Mouse (Mus musculus): Measurements from ENCODE around the gene Cfp.
A peak's percentile ranks its signal among the peaks of the same experiment; 100 is the strongest.

Cfp gene

DNA sequence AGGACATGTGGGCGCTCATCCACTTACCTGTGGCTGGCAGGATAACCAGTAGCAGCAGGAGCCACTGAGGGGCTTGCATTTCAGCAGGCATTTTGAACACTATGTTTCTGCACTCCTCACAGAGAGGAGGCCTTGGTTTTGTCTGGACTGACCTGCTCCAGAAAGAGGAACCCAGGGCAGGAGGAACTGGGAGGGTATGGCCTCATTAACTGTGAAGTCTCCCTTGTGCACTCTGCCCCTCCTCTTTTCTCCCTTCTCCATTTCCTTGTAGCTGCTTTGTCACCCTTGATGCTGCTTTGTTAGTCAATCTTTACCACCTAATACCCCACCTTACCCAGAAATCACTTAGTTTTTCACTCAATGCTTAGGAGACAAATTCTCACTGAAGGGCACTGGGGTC, at the start of gene Cfp:
Cfp (minus strand) TSS at position 192 of the 400 bp plus-strand sequence.
- no peak for DNase-seq (ENCODE audit: extremely low spot score)

DNA sequence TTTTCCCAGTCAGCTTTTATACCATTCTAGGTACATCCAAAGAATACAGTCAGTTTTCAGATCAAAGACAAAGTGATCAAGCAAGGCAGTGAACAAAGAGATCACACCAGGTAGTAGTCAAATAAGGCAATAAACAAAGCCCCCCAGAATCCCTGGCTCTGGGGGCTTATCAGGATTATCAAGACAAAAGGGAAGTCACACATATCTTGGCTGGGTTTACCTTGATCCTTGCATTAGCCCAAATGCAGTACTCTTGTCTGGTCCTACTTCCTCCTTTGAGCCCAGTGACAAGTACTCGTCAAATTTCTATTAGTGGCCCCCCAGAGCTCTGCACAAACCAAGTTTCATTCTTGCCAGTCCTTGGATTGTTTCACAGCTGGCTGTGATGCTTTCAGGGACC, 49.5 kb upstream of the Cfp start:
- DNase-seq (ENCODE audit: extremely low spot score): no peak

DNA sequence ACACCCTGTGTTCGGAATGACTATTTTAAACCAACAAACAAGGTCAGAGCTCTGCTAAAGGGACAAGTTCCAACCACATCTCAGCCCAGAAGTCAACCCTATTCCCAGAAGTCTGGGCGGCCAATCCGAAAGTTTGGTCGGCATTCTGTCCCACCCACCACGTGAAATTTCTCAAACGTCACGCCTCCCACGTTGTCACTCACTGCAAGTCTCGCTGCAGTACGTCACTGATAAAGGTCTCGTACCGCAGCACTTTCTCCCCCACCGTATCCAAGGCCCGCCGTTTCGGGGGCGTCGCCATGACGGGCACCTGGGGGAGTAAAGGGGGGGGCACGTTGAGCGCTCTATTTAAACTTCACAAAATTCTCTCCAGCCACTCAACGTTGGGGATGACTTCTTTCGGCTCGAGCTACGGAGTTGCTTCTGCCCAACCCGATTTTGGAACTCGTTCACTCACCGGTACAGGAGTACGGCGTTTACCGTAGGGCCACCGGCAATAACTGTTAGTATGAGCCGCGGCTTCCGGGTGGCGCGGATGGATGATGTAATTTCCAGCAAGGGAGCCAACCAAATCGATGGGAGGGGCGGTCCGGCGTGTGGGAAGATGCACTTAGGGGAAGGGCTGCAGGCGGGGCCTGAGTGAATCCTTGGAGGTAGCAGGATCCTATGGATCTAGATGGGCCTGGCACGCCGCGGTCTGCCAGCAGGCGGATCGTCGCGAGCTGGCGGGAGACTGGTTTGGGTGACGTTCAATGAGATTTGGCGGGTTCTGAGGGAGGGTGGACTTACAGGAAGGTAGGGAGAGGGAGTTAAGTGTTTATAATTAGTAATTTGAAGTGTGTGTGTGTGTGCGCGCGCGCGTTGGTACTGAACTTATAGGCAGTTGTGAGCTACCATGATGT, 30.4 kb upstream of the Cfp start, which contains the start of gene Uxt:
Uxt (minus strand) TSS at position 541 of the 902 bp plus-strand sequence.
- peak; percentile 87 for DNase-seq (ENCODE audit: extremely low spot score)

DNA sequence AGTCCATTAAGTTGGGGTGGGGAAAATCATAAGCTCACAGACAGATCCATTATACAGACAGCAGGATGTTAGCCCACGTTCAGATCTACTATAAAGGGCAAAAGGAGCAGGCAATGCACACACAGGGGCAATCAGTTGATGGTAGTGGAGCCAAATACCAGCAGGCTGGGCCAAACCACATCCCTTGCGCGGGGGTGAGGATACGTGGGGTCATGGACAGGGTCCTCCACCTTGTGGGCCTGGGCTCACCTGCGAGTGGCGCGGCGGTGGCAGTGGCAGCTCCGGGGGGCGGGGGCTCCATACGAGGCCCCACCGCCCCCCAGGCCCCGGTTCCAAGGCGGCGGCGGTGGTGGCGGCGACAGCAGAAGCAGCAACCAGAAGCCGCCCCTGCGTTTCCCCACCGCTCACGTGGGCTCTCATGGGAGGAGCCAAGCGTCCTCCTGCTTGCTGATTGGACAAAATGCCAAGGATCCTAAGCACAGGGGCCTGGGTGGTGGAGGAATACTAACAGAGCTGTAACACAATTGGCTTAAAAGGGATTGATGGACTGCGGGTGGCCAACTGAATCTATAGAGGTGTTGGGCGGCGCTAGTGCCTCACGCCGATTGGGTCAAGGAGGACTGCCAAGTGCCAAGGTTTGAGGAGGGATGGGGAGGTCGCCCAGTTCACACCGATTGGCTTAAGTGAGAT, 19.0 kb upstream of the Cfp start, which contains the start of gene Elk1:
Elk1 (minus strand) TSS at position 418 of the 690 bp plus-strand sequence.
- DNase-seq (ENCODE audit: extremely low spot score): peak; percentile 82

DNA sequence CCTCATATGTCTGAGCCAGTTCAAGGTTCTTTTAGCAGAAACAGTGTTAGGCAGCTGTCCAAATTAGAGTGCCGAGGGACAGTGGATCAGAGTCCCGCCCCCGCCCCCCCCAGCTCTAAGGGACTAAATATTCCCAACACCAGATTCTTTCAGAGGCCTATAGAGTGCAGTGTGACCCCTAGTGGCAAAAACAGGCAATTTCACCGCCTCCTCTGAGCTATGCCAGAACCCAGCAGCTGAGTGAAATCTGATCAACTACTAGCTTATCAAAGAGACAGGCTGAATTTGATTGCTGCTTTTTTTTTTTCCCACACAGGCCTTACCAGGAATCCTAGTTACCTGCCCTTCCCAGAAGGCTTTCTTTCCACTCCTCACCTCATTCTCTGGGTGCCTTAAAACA, 14.7 kb upstream of the Cfp start:
- peak; percentile 20 for DNase-seq (ENCODE audit: extremely low spot score)

DNA sequence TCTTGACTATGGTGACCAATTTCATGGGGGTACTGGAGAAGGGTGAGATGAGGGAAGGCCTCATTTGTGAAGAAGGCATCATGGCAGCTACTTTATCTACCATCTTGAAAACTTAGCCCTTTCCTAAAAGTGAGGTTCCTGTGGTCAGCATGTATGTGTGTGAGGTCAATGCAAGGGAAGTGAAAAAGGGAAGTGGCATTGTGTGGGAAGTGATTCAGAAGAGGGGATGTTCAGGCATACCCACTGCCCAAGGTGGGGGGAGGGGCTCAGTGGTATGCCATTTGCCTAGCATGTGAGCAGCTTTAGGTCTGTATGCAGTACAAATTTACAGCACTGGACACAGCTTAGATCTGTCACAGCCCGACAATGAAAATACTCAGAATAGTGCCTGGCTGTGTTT, 608 bp upstream of the Cfp start:
- DNase-seq (ENCODE audit: extremely low spot score): no peak

DNA sequence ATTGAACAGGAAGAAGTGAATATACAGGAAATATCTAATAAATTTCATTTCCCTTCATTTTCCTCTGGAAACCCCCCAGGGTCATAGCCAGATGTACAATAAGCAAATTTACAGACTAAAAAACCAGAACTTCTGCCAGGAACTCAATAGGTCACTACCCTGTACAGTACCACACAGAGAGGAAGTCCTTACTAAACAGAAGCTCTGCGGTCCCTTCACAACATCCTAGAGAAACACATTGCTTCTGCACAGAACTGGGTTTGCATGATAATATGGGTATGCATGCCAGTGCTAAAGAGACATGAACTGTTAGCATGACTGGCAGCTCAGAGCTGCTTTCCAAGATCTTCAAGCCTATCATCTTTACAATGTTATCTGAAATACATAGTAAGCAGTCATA, 1.5 kb downstream of the Cfp start:
- no peak for DNase-seq (ENCODE audit: extremely low spot score)

DNA sequence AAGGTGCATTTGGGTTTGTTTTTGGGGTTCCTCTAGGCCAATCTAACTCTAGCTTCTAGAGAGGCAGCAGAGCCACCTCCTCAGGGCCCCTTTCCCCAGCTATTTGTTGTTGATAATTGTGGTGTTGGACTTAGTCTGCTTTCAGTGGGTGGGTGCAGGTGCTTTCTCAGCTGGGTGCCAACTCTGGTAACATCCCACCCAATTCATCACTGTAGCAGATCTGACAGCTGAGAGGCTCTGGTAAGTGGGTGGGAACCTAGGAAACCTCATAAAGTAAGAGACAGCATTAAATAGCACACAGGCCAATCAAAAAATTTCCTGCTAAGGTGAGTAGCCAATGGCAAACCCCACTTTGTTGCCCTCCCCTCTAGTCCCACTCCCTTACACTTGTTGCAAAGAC, 6.4 kb downstream of the Cfp start:
- DNase-seq (ENCODE audit: extremely low spot score): no peak

DNA sequence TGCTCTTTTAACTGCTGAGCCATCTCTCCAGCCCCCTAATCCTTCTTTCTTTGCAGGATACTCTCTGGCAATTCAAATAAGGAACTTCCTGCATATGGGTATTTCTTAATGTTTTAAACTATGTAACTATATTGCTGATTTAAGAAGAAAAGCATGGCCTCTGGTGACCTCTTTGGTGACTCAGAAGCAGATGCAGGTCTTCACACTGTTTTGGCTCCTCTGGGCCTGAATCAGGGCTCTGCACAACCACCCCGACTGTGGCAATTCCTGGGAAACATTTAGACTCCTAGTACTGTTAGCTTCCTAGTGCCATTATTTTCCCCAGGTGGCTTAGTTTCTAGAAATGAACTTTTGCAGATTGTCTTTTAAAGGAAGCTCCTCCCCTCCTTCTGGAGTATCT, 7.8 kb downstream of the Cfp start:
- DNase-seq (ENCODE audit: extremely low spot score): no peak

DNA sequence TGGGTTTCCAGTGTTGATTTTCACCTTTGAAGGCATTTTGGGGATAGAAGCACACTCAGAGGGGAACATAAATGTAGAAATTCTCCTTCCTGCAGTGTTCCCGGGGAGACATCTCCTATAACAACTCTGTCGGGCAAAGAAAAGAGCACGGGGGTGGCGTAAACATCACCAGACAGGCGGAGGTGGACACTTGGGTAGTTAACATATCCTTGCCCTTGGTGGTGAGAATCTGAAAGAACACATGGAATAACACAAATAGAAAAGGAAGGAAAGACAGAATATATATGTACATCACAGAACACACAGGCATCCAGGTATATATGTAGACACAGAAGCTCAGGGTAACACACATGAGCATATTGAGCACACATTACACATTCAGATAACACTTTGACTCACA, 10.0 kb downstream of the Cfp start:
- no peak for DNase-seq (ENCODE audit: extremely low spot score)

DNA sequence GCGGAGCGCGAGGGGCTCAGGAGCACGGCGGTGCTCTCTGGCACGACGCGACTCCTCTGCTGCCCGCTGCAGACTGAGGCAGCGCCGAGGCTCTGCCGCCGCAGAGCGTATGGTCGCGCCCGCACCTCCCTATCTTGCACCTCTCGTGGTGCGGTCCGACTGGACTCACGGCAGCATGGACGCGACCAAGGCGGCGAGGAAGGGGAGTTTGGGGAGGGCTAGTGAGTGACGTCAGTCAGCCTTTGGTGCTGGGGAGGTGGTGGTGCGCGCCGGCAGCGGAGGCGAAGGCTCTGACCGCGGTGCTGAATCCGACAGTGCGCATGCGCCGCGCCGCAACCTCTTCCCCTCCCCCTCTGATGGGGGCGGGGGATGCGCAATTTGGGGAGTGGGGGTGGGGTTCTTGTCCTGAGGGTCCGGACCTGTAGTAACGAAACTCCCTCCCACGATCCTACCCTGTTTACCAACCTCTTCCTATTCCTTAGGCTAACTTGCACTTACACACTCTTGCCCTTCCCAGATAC, 10.5 kb downstream of the Cfp start, which contains the start of gene Syn1:
Syn1 (minus strand) TSS at position 161 of the 521 bp plus-strand sequence.
- DNase-seq (ENCODE audit: extremely low spot score): peak; percentile 80

DNA sequence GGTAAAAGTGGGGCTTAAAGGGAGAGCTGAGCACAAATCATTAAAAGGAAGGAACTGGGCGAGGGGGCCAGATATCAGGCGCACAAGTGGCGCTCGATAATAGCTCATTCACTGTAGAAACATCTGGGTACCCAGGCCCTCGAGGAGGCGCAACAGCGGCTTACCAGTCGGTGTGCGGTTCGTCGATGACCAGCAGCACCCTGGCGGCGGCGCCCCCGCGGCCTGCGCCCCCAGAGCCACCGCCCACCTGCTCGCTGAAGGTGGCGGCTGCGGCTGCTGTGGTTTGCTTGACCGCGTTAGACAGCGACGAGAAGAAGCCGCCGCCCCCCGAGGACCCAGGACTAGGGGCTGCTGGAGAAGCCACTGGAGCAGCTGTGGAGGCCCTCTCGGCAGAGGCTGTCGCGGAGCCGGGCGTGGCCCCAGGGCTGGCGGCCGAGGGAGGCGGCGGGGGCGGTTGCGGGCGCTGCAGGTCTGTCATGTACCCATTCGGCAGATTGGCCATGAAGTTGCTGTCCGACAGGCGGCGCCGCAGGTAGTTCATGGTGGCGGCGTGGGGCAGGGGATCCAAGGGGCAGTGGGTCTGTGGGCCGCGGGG, 11.0 kb downstream of the Cfp start:
- no peak for DNase-seq (ENCODE audit: extremely low spot score)

DNA sequence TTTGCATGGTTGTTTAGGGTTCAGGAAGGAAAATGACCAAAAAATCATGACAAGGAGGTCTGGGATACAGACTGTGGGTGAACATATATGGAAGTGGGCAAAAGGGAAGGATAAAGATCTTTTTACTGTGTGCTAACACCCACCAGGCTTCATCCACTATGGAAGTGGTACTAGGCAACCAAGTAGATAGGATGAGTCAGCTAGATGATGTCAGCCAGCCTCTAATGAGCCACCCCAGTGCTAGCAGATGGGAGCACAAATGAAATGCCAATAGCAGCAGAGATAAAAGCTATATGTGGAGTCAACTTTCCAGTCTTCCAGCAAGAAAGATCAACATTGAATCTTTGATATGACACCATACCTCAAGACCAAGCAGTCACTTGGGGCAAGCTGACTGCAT, 16.3 kb downstream of the Cfp start:
- no peak for DNase-seq (ENCODE audit: extremely low spot score)

DNA sequence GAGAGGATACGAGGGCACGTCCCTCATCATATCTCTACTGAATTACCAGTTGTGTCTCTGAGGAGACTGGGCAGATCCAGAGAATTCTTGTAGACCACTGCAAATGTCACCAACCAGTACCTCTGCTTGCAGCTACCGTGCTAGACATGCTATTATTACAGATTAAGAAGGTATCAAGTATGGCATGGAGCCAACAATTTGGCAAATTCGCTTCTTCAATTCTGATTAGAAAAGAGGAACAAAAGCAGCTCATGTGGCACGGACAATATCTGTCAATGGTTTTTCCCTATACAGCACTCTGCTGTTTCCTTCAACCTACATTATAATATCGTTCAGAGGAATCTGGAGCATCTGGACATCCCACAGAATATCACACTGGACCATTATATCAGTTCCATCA, 17.6 kb downstream of the Cfp start:
- no peak for DNase-seq (ENCODE audit: extremely low spot score)

DNA sequence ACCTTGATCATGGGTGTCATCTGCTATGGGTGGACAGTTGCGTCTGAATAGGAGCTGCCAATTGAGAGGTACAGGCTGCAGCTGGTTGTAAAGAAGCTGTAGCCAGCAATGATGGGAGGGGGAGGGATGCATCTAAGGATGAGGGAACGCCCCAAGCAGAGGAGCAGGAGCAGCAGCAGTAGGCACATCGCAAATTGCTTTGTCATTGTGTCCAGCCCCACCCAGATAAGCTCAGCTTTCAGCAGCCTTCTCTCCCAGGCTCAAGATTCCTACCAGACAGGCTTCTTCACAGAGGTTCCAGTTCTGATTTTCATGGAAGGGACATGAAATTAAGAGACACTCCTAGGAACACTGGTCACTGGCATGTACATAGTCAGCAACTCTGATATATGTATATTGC, 21.3 kb downstream of the Cfp start:
- no peak for DNase-seq (ENCODE audit: extremely low spot score)

All from embryo, embryonic 9.5 days (tissue).